Mouse (Mus musculus) liver, embryonic 14.5 days (tissue): ENCODE measurements at regions not wholly inside any gene's neighbourhood (a gene's known extent, or its start where the extent isn't known, plus 50 kb on each side); places are given as distances from the start of the nearest gene placed in this dataset.

Experiments used
- CTCF ChIP-seq: IDR thresholded peaks from 2 replicates; pipeline ENCODE4 v1.5.1; 2016; ENCODE audit warnings: antibody characterized with exemption, low read depth, control low read depth
- EP300 ChIP-seq: IDR thresholded peaks from 2 replicates; pipeline ENCODE4 v1.6.1; 2016; ENCODE audit warnings: antibody characterized with exemption, low read depth

DNA sequence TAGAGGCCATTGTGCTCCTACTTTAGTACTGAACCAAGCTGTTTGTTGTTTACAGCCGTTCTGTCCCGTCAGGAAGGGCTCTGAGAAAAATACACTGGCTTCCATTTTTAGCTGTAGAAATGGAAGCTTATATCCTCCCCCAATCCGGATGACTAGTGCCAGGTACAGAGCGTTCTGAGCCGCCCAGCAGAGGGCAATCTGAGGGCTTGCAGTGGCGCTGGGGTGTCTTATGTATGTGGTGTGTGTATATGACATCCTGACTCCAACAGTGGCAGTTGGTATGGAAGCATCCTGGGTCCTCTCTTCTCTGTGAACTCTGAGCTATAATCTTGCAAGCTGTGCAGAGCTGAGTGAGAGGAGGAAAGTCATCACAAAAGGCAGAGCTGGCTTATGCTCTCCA is 389.0 kb downstream of the Rps24 start:
- TF ChIP-seq CTCF (no peak), EP300 (no peak)
